Mouse (Mus musculus) bone marrow, adult 2 months (tissue): ENCODE data around the gene Hs2st1. TPM values are rescaled to one million over a fixed set of nuclear protein-coding genes. Genes with fewer than 3 reads are reported as not detected.

Experiments
- H3K27ac ChIP-seq: fragments of 200-500 bp; 2 replicates; pipeline ENCODE4 v1.5.1; 2012; ENCODE audit warnings: low read depth, mild to moderate bottlenecking, control low read depth, inconsistent platforms, low read length; ENCODE audit not compliant: control insufficient read depth, poor library complexity, insufficient read depth
- H3K4me1 ChIP-seq: fragments of 200-500 bp; 2 replicates; pipeline ENCODE4 v1.6.1; 2011; ENCODE audit warnings: low read length; ENCODE audit not compliant: control insufficient read depth, insufficient read depth
- H3K4me3 ChIP-seq: fragments of 200-500 bp; replicated peaks from 2 replicates; pipeline ENCODE3; 2011; ENCODE audit warnings: mild to moderate bottlenecking, low read depth, low read length, control low read depth; ENCODE audit not compliant: control insufficient read depth
- CTCF ChIP-seq: fragments of 200-500 bp; IDR thresholded peaks from 2 replicates; pipeline ENCODE4 v1.5.1; 2011; ENCODE audit warnings: low read length, control low read depth; ENCODE audit not compliant: control insufficient read depth, insufficient read depth
- POLR2A ChIP-seq: fragments of 200-500 bp; IDR thresholded peaks from 2 replicates; pipeline ENCODE4 v1.6.1; 2011; ENCODE audit warnings: low read depth, mild to moderate bottlenecking, control low read depth, low read length, borderline replicate concordance; ENCODE audit not compliant: control insufficient read depth
- WGBS: fragments of 180-500 bp; shearing (Covaris S2); methylation state at CpG from one replicate; pipeline ENCODE4 v1.1.7; 2018; 5-methylcytosine and 5-hydroxymethylcytosine counted together
- polyA plus RNA-seq: library from polyadenylated mRNA; stranded (reverse); fragments of >200 nt; gene quantifications from 2 replicates; pipeline ENCODE4 v1.2.4, GENCODE M21; 2011; ENCODE audit warnings: low replicate concordance; ENCODE audit not compliant: missing spikeins, insufficient read depth, insufficient read length

Hs2st1 gene
- polyA plus RNA-seq, 1 experiment, result 5.2 TPM

DNA sequence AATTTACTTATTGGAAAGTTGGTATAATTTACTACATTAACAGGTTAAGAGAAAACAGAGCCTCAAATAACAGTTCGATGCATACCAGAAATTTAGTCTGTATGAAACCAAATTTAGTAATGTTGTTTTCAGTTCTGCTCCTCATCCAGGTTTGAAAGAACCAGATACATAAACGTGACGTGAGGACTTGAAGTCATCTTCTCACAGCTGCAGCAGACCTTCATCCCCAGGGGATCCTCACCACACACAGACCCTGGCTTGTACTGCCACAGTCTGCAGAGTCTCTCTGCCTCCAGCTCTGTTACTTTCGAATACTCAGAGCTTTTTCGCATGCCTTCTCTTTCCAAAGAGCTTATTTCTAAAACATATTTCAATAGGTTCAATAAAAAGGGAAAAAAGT, 89.4 kb downstream of the Hs2st1 start:
- TF ChIP-seq POLR2A, result no peak
- no peak for TF ChIP-seq CTCF
- Histone ChIP-seq H3K4me1 (no peaks in the 10 kb centered on the region; the same call in 1 of the 2 replicates), H3K4me3 (no peak overlapping the region), H3K27ac (no peak overlapping the region)
- 69% methylated on average over 5 of the region's 5 CpGs for WGBS

DNA sequence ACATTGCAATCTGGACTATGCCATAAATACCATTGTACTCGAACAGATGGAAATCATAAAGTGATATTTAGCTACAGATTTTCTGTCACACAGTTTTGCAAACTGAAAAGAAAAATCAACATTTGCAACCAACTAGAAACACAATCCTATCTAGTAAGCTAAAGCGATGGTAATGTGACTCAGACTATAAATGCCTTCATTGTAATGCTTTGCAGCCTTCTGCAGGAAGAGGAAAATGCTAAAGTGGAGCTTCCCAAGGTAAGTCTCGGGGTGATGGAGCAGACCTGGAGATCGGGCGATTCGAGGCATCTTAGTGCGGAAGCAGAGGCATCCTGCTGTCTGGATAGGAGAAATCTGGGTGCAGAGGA, 91.6 kb downstream of the Hs2st1 start:
- no peak overlapping the region for H3K27ac ChIP-seq
- TF ChIP-seq CTCF (no peak), POLR2A (no peak)
- no peak overlapping the region for H3K4me3 ChIP-seq
- H3K4me1 ChIP-seq, result no peaks in the 10 kb centered on the region; the same call in 1 of the 2 replicates
- 92% methylated on average over 7 of the region's 7 CpGs for WGBS

DNA sequence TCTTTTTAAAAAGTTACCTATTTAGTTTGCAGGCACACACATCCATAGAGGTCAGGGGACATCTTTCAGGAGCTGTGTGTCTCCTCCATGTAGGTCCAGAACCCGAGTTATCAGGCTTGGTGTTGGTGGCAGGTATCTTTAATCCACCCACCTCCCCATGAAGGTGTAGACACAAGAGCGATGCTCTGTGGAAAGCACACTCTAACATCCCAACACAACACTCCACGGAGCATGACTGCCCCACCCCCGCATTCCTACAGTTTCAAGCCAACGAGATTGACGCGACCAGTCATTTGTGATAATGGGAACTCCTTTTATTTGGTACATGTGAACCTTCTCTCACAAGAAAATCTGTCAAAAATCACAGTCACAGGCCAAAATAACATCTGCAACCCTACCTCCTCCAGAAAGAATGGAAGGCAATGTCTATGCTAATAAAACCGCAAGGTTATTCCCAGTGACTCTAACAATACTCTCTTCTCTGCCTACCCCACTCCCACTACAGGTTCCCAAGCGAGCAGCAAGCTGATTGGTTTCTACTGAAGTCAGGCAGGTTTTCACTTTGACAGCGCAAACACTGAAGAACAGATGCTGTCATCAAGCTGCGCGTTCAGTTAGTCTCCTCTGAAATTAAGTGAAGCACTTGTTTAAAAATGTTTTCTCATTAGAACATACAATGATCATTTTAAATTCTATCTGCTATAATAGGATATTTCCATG, 92.1 kb downstream of the Hs2st1 start:
- no peak for TF ChIP-seq CTCF
- Histone ChIP-seq H3K4me3 (no peak overlapping the region), H3K4me1 (no peaks in the 10 kb centered on the region; the same call in 1 of the 2 replicates), H3K27ac (no peak overlapping the region)
- 93% methylated on average over 12 of the region's 12 CpGs for WGBS

DNA sequence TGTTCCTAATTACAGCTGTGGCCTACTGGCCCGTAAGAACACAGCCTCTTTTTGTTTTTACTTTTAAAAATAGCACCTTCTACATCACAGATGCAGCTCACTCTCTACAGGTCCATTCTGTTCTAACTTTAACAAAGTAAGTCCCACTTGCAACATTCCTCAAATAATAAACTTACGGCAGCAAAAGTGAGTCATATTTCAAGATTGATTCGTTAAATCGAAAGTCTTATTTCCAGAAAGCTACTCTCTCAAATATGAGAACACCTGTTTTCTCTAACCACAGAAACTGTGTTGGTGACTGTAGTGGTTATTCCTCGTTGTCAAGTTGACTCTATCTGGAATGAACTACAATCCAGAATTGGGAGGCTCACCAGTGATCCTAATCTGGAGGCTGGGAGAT, 94.1 kb downstream of the Hs2st1 start:
- WGBS, result 75% methylated on average over 5 of the region's 5 CpGs

DNA sequence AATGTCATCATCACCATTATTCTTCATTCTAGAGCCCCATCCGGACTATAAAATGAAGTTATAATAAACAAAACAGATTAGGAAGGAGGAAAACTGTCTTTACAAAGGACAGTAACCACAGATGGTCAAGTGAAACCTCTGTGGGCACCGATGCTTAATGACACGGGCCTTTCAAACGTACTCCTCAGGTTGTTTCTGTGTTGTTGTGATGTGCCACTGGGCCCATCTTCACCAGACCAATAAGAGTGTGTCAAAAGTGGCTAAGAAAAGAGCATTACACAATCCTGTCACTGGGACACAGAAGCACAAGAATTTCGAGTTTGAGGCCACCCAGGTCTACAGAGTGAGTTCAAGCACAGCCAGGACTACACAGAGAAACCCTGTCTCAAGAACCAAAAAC, 95.3 kb downstream of the Hs2st1 start:
- Histone ChIP-seq H3K4me1 (no peaks in the 10 kb centered on the region; the same call in 1 of the 2 replicates), H3K4me3 (no peak overlapping the region), H3K27ac (no peak overlapping the region)
- TF ChIP-seq POLR2A (no peak), CTCF (no peak)
- WGBS, result 68% methylated on average over 5 of the region's 5 CpGs

More for the DNA sequence above, 94.1 kb downstream of the Hs2st1 start:
- H3K4me1 ChIP-seq, result no peaks in the 10 kb centered on the region; the same call in 1 of the 2 replicates
- H3K27ac ChIP-seq, result no peak overlapping the region
- TF ChIP-seq POLR2A (no peak), CTCF (no peak)
- no peak overlapping the region for H3K4me3 ChIP-seq

DNA sequence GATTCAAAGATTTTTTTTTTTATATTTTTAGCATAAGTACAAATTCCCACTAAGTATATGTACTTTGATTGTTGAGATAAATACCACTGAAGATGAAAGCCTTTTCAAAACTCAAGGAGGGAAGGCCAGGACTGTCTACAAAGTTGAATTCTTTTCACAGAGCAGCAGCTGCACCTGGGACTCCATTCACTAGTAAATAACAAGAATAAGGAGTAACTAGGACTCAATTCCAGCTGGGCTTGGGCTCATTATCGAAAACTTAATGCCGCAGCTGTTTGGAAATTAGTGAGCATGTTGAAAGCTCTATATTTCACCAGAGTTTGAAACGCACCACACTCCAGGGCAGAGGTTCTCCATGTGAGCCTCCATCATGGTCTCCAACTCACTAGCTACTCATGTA, 98.0 kb downstream of the Hs2st1 start:
- 73% methylated on average over 3 of the region's 3 CpGs for WGBS
- no peak overlapping the region for H3K4me3 ChIP-seq
- no peak overlapping the region for H3K27ac ChIP-seq
- H3K4me1 ChIP-seq, result no peaks in the 10 kb centered on the region; the same call in 1 of the 2 replicates
- TF ChIP-seq CTCF (no peak), POLR2A (no peak)

DNA sequence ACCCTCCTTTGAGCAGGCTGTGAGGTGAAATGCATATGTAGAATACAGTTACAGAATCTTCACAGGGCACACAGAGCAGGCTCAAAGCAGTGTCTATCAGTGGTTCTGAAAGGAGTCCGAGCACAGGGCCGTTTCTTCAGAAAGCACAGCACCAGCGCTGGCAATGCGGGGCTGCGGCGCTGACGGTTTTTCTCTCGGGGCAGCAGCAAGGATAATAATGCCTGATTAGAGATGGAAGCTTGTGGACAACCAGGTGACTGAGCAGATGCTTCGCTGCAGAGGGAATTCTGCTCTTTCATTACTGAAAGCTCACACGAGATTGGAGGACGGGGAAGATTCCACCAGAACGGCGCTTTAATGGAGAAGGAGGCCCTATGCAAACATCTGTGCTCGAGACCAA, 99.1 kb downstream of the Hs2st1 start:
- H3K27ac ChIP-seq, result no peak overlapping the region
- H3K4me3 ChIP-seq, result no peak overlapping the region
- H3K4me1 ChIP-seq, result no peaks in the 10 kb centered on the region
- WGBS, result 84% methylated on average over 14 of the region's 14 CpGs
- TF ChIP-seq POLR2A, result no peak
- TF ChIP-seq CTCF, result no peak

DNA sequence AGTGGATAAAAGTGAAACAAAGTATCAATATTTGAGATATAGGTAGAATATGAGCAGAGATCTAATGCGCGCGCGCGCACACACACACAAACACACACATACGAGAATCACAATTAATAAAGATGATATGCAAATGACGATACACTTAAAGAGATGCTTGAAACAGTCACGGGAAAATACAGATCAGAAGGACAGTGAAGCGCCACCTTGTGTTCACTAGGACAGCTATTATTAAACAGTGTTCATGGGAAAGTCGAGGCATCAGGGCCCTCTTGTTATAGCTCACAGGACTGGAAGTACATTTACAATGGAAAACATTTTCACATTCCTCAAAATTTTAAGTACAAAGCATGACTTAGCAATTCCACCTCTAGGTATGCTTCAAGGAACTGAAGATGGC, 102.5 kb downstream of the Hs2st1 start:
- H3K4me3 ChIP-seq, result no peak overlapping the region
- TF ChIP-seq POLR2A, result no peak
- TF ChIP-seq CTCF, result no peak
- WGBS, result 66% methylated on average over 10 of the region's 10 CpGs
- H3K4me1 ChIP-seq, result no peaks in the 10 kb centered on the region
- no peak overlapping the region for H3K27ac ChIP-seq
